Mouse (Mus musculus) heart, postnatal 25 days (tissue): Measurements from ENCODE around the gene Bcr. TPM values are rescaled to one million over a fixed set of nuclear protein-coding genes. Genes with fewer than 3 reads are reported as not detected.

Source experiments
- DNase-seq: peaks from one replicate; pipeline ENCODE4 v3.0.0; 2022; ENCODE audit warnings: low spot score
- intact Hi-C: fragments of 180-260 bp; cut with DNase I; formaldehyde crosslinking; loops from one replicate; pipeline ENCODE4 v1.15.1; 2025
- total RNA-seq, 2 experiments: library from RNA; stranded (reverse); gene quantifications; 2 replicates each; pipeline ENCODE4 v1.2.3; 2021

Bcr gene
- total RNA-seq, 2 experiments from 2014 or later = 9.8 TPM

GRCm38 (mm10) chr10:75160171-75160900 is 99.9 kb downstream of the Bcr start:
- no peak for DNase-seq

GRCm38 (mm10) chr10:75165825-75166481 is 105.6 kb downstream of the Bcr start:
- intact Hi-C loops = no loop called here
- no peak for DNase-seq

More at GRCm38 (mm10) chr10:75160171-75160900, 99.9 kb downstream of the Bcr start:
- intact Hi-C loops = no loop called here

GRCm38 (mm10) chr10:75166601-75167000 is 106.2 kb downstream of the Bcr start:
- intact Hi-C loops = no loop called here
- DNase-seq = no peak

- intact Hi-C loops = no loop called here
- DNase-seq = peak; percentile 45
Observed at GRCm38 (mm10) chr10:75170207-75170850, 109.9 kb downstream of the Bcr start.

- DNase-seq = no peak
- intact Hi-C loops = no loop called here
Observed at GRCm38 (mm10) chr10:75173056-75173455, 112.7 kb downstream of the Bcr start.

GRCm38 (mm10) chr10:75173712-75174111 is 113.3 kb downstream of the Bcr start:
- DNase-seq = no peak
- intact Hi-C loops = no loop called here

- DNase-seq = no peak
- intact Hi-C loops = no loop called here
Observed at GRCm38 (mm10) chr10:75176494-75176893, 116.1 kb downstream of the Bcr start.

GRCm38 (mm10) chr10:75178911-75179310 is 118.5 kb downstream of the Bcr start:
- intact Hi-C loops = no loop called here
- DNase-seq = no peak

- peak; percentile 38 for DNase-seq
- intact Hi-C loops = loop anchor here (1.0 to 2.0 kb wide), 4 partner anchors 69 to 305 kb away; no protein-coding TSS in a partner anchor
Observed at GRCm38 (mm10) chr10:75182151-75182774, 121.9 kb downstream of the Bcr start.

- intact Hi-C loops = no loop called here
- DNase-seq = no peak
Observed at GRCm38 (mm10) chr10:75184826-75185225, 124.4 kb downstream of the Bcr start.

- intact Hi-C loops = no loop called here
Observed at GRCm38 (mm10) chr10:75186551-75186950, 126.2 kb downstream of the Bcr start.

GRCm38 (mm10) chr10:75187366-75188056 is 127.1 kb downstream of the Bcr start:
- DNase-seq = no peak
- intact Hi-C loops = no loop called here

More at GRCm38 (mm10) chr10:75186551-75186950, 126.2 kb downstream of the Bcr start:
- no peak for DNase-seq

- intact Hi-C loops = no loop called here
Observed at GRCm38 (mm10) chr10:75191647-75192046, 131.3 kb downstream of the Bcr start.

GRCm38 (mm10) chr10:75197817-75198216 is 137.4 kb downstream of the Bcr start:
- no peak for DNase-seq
- intact Hi-C loops = no loop called here

More at GRCm38 (mm10) chr10:75191647-75192046, 131.3 kb downstream of the Bcr start:
- no peak for DNase-seq

GRCm38 (mm10) chr10:75200733-75201132 is 140.3 kb downstream of the Bcr start:
- intact Hi-C loops = no loop called here
- DNase-seq = no peak

GRCm38 (mm10) chr10:75206192-75206591 is 145.8 kb downstream of the Bcr start:
- DNase-seq = no peak

GRCm38 (mm10) chr10:75210841-75211240 is 150.4 kb downstream of the Bcr start:
- intact Hi-C loops = no loop called here

More at GRCm38 (mm10) chr10:75206192-75206591, 145.8 kb downstream of the Bcr start:
- intact Hi-C loops = no loop called here

GRCm38 (mm10) chr10:75211807-75212645 is 151.6 kb downstream of the Bcr start, which contains the start of gene Specc1l:
Gene Specc1l (plus strand): TSS chr10:75212073.
- DNase-seq = peak; percentile 92
- intact Hi-C loops = no loop called here

More at GRCm38 (mm10) chr10:75210841-75211240, 150.4 kb downstream of the Bcr start:
- DNase-seq = no peak

- intact Hi-C loops = no loop called here
- no peak for DNase-seq
Observed at GRCm38 (mm10) chr10:75212981-75213380, 152.6 kb downstream of the Bcr start.
